Mouse (Mus musculus): ENCODE data around the gene Strada. TPM values are rescaled to one million over a fixed set of nuclear protein-coding genes. Genes with fewer than 3 reads are reported as not detected.

Gene Strada
- polyA plus RNA-seq, 1 experiment from 2014 or later, result 14.0 TPM

- no peak overlapping the region for H3K9ac ChIP-seq
- no peaks in the 10 kb centered on the region for H3K27me3 ChIP-seq (replicated peaks)
- no peak overlapping the region for H3K4me2 ChIP-seq (replicated peaks)
- no peaks in the 10 kb centered on the region for H3K9me3 ChIP-seq
- H3K4me1 ChIP-seq (replicated peaks), result no peaks in the 10 kb centered on the region
- H3K4me3 ChIP-seq (replicated peaks), result no peak overlapping the region
- H3K36me3 ChIP-seq, result no peaks in the 10 kb centered on the region
- WGBS, result 76% methylated on average over 7 of the region's 7 CpGs
- no peak overlapping the region for H3K27ac ChIP-seq
- no peak for ATAC-seq
Observed at GRCm38 (mm10) chr11:106179711-106180448, 22.1 kb downstream of the Strada start.

- Histone ChIP-seq H3K9me3 (no peaks in the 10 kb centered on the region), H3K4me2 (replicated peaks) (no peak overlapping the region), H3K4me1 (replicated peaks) (no peaks in the 10 kb centered on the region), H3K9ac (no peak overlapping the region), H3K4me3 (replicated peaks) (no peak overlapping the region), H3K27me3 (replicated peaks) (no peaks in the 10 kb centered on the region), H3K27ac (no peak overlapping the region), H3K36me3 (no peaks in the 10 kb centered on the region)
- 71% methylated on average over 5 of the region's 5 CpGs for WGBS
- ATAC-seq, result no peak
Observed at GRCm38 (mm10) chr11:106178036-106178782, 23.8 kb downstream of the Strada start.

- no peak overlapping the region for H3K4me2 ChIP-seq (replicated peaks)
- H3K27me3 ChIP-seq (replicated peaks), result no peaks in the 10 kb centered on the region
- H3K9ac ChIP-seq, result no peak overlapping the region
- no peaks in the 10 kb centered on the region for H3K36me3 ChIP-seq
- no peaks in the 10 kb centered on the region for H3K9me3 ChIP-seq
- no peaks in the 10 kb centered on the region for H3K4me1 ChIP-seq (replicated peaks)
- ATAC-seq, result no peak
- H3K4me3 ChIP-seq (replicated peaks), result no peak overlapping the region
- H3K27ac ChIP-seq, result no peak overlapping the region
- 60% methylated on average over 5 of the region's 5 CpGs for WGBS
Observed at GRCm38 (mm10) chr11:106176372-106176771, 25.6 kb downstream of the Strada start.

- no peaks in the 10 kb centered on the region for H3K4me1 ChIP-seq (replicated peaks)
- WGBS, result 46% methylated on average over 3 of the region's 3 CpGs
- no peak overlapping the region for H3K4me3 ChIP-seq (replicated peaks)
- no peak overlapping the region for H3K9ac ChIP-seq
- H3K27me3 ChIP-seq (replicated peaks), result no peaks in the 10 kb centered on the region
- no peaks in the 10 kb centered on the region for H3K9me3 ChIP-seq
- H3K4me2 ChIP-seq (replicated peaks), result no peak overlapping the region
- H3K27ac ChIP-seq, result no peak overlapping the region
- no peaks in the 10 kb centered on the region for H3K36me3 ChIP-seq
- no peak for ATAC-seq
Observed at GRCm38 (mm10) chr11:106175081-106175480, 26.9 kb downstream of the Strada start.

GRCm38 (mm10) chr11:106174372-106174771 is 27.6 kb downstream of the Strada start:
- Histone ChIP-seq H3K27ac (no peak overlapping the region), H3K4me3 (replicated peaks) (no peak overlapping the region), H3K36me3 (no peaks in the 10 kb centered on the region), H3K9ac (no peak overlapping the region), H3K9me3 (no peaks in the 10 kb centered on the region), H3K4me2 (replicated peaks) (no peak overlapping the region), H3K4me1 (replicated peaks) (no peaks in the 10 kb centered on the region), H3K27me3 (replicated peaks) (no peaks in the 10 kb centered on the region)
- 84% methylated on average over 5 of the region's 5 CpGs for WGBS
- no peak for ATAC-seq

GRCm38 (mm10) chr11:106173228-106173627 is 28.7 kb downstream of the Strada start:
- no peaks in the 10 kb centered on the region for H3K36me3 ChIP-seq
- H3K27me3 ChIP-seq (replicated peaks), result no peaks in the 10 kb centered on the region
- no peak for ATAC-seq
- 86% methylated on average over 2 of the region's 2 CpGs for WGBS
- no peak overlapping the region for H3K9ac ChIP-seq
- no peak overlapping the region for H3K4me3 ChIP-seq (replicated peaks)
- no peak overlapping the region for H3K27ac ChIP-seq
- no peaks in the 10 kb centered on the region for H3K9me3 ChIP-seq
- no peak overlapping the region for H3K4me2 ChIP-seq (replicated peaks)
- no peaks in the 10 kb centered on the region for H3K4me1 ChIP-seq (replicated peaks)

- peak; percentile 53; the same call in 1 of the 2 replicates for ATAC-seq
- Histone ChIP-seq H3K4me2 (replicated peaks) (no peak overlapping the region), H3K4me3 (replicated peaks) (no peak overlapping the region), H3K4me1 (replicated peaks) (no peaks in the 10 kb centered on the region), H3K36me3 (no peaks in the 10 kb centered on the region), H3K27me3 (replicated peaks) (no peaks in the 10 kb centered on the region), H3K27ac (no peak overlapping the region), H3K9ac (no peak overlapping the region), H3K9me3 (no peaks in the 10 kb centered on the region)
- WGBS, result 76% methylated on average over 7 of the region's 7 CpGs
Observed at GRCm38 (mm10) chr11:106170807-106171206, 31.2 kb downstream of the Strada start.

- H3K4me3 ChIP-seq (replicated peaks), result no peak overlapping the region
- peak; percentile 53; the same call in 1 of the 2 replicates for ATAC-seq
- 0 out of 2 replicates have a peak, but pooled peaks cover 7% of the 10 kb centered on the region for H3K36me3 ChIP-seq
- H3K9me3 ChIP-seq, result no peaks in the 10 kb centered on the region
- H3K27ac ChIP-seq, result no peak overlapping the region
- WGBS, result 75% methylated on average over 5 of the region's 5 CpGs
- no peak overlapping the region for H3K9ac ChIP-seq
- H3K4me2 ChIP-seq (replicated peaks), result no peak overlapping the region
- no peaks in the 10 kb centered on the region for H3K4me1 ChIP-seq (replicated peaks)
- no peaks in the 10 kb centered on the region for H3K27me3 ChIP-seq (replicated peaks)
Observed at GRCm38 (mm10) chr11:106167435-106167834, 34.5 kb downstream of the Strada start.

- 84% methylated on average over 16 of the region's 16 CpGs for whole genome bisulfite sequencing
- Histone ChIP-seq H3K4me3 (replicated peaks) (no peak overlapping the region), H3K36me3 (0 out of 2 replicates have a peak, but pooled peaks cover 7% of the 10 kb centered on the region), H3K27me3 (replicated peaks) (no peaks in the 10 kb centered on the region), H3K27ac (no peak overlapping the region), H3K9ac (no peak overlapping the region), H3K4me1 (replicated peaks) (peaks cover 8% of the 10 kb centered on the region), H3K4me2 (replicated peaks) (no peak overlapping the region), H3K9me3 (no peaks in the 10 kb centered on the region)
- ATAC-seq, result no peak
Observed at GRCm38 (mm10) chr11:106164601-106165180, 37.3 kb downstream of the Strada start.

- no peaks in the 10 kb centered on the region for H3K27me3 ChIP-seq (replicated peaks)
- no peaks in the 10 kb centered on the region for H3K9me3 ChIP-seq
- WGBS, result 81% methylated on average over 4 of the region's 4 CpGs
- no peak overlapping the region for H3K4me3 ChIP-seq (replicated peaks)
- H3K4me1 ChIP-seq (replicated peaks), result peaks cover 19% of the 10 kb centered on the region
- no peak for ATAC-seq
- H3K9ac ChIP-seq, result no peak overlapping the region
- H3K36me3 ChIP-seq, result 0 out of 2 replicates have a peak, but pooled peaks cover 7% of the 10 kb centered on the region
- H3K27ac ChIP-seq, result no peak overlapping the region
- H3K4me2 ChIP-seq (replicated peaks), result no peak overlapping the region
Observed at GRCm38 (mm10) chr11:106163546-106163945, 38.4 kb downstream of the Strada start.

- ATAC-seq, result no peak
- peaks cover 27% of the 10 kb centered on the region for H3K4me1 ChIP-seq (replicated peaks)
- H3K27me3 ChIP-seq (replicated peaks), result no peaks in the 10 kb centered on the region
- no peaks in the 10 kb centered on the region for H3K9me3 ChIP-seq
- H3K4me3 ChIP-seq (replicated peaks), result no peak overlapping the region
- no peak overlapping the region for H3K4me2 ChIP-seq (replicated peaks)
- H3K9ac ChIP-seq, result no peak overlapping the region
- no peak overlapping the region for H3K27ac ChIP-seq
- H3K36me3 ChIP-seq, result 0 out of 2 replicates have a peak, but pooled peaks cover 7% of the 10 kb centered on the region
- 69% methylated on average over 2 of the region's 2 CpGs for WGBS
Observed at GRCm38 (mm10) chr11:106162237-106162636, 39.7 kb downstream of the Strada start.
